Mouse (Mus musculus) liver, postnatal 0 days (tissue): ENCODE measurements around the gene Dnajc5. TPM values are rescaled to one million over a fixed set of nuclear protein-coding genes. Genes with fewer than 3 reads are reported as not detected.

Experiments used
- ATAC-seq: fragments of 200-750 bp; cut with Nextera tagmentation; 2 replicates; pipeline ENCODE4 v1.8.0; 2017; ENCODE audit warnings: mild to moderate bottlenecking, moderate library complexity
- DNase-seq: peaks from one replicate; pipeline ENCODE4 v3.0.0-alpha.2; 2016
- H3K27ac ChIP-seq: fragments of 300-500 bp; sonication (generic); 2 replicates; pipeline ENCODE4 v1.5.1; 2014; ENCODE audit warnings: antibody characterized with exemption, moderate library complexity, mild to moderate bottlenecking, low read depth
- H3K27me3 ChIP-seq: fragments of 300-500 bp; sonication (generic); 2 replicates; pipeline ENCODE4 v1.6.1; 2014; ENCODE audit warnings: low read length, control low read depth, mixed read lengths; ENCODE audit not compliant: insufficient read depth
- H3K36me3 ChIP-seq: fragments of 300-500 bp; sonication (generic); replicated peaks from 2 replicates; pipeline ENCODE4 v1.6.1; 2014; ENCODE audit warnings: mild to moderate bottlenecking, control low read depth, low read length, moderate library complexity, mixed read lengths; ENCODE audit not compliant: insufficient read depth
- H3K4me1 ChIP-seq: fragments of 300-500 bp; sonication (generic); 2 replicates; pipeline ENCODE4 v1.6.1; 2014; ENCODE audit warnings: antibody characterized with exemption, mild to moderate bottlenecking, control low read depth; ENCODE audit not compliant: insufficient read depth
- H3K4me2 ChIP-seq: fragments of 300-500 bp; sonication (generic); 2 replicates; pipeline ENCODE4 v1.6.1; 2014; ENCODE audit warnings: low read depth, mild to moderate bottlenecking, low read length, moderate library complexity, mixed read lengths
- H3K4me3 ChIP-seq: fragments of 300-500 bp; sonication (generic); 2 replicates; pipeline ENCODE4 v1.5.1; 2014; ENCODE audit warnings: low read depth, low read length
- H3K9ac ChIP-seq: fragments of 300-500 bp; sonication (generic); replicated peaks from 2 replicates; pipeline ENCODE4 v1.6.1; 2014; ENCODE audit warnings: mild to moderate bottlenecking, moderate library complexity
- H3K9me3 ChIP-seq: fragments of 300-500 bp; sonication (generic); 2 replicates; pipeline ENCODE4 v1.6.1; 2016; ENCODE audit warnings: mild to moderate bottlenecking, control low read depth, low read length, mixed read lengths
- CTCF ChIP-seq: sonication (generic); IDR thresholded peaks from 2 replicates; pipeline ENCODE4 v1.5.1; 2016; ENCODE audit warnings: antibody characterized with exemption, low read depth
- EP300 ChIP-seq: IDR thresholded peaks from 2 replicates; pipeline ENCODE4 v1.6.1; 2016; ENCODE audit warnings: antibody characterized with exemption, low read depth, mild to moderate bottlenecking
- WGBS: fragments of 180-500 bp; shearing (Covaris S2); extraction: QIAGEN DNeasy Blood & Tissue Kit; methylation state at CpG from one replicate; pipeline ENCODE4 v1.1.7; 2014; ENCODE audit not compliant: insufficient replicate concordance; 5-methylcytosine and 5-hydroxymethylcytosine counted together
- polyA plus RNA-seq: library from polyadenylated mRNA; unstranded; fragments of >200 nt; fragmentation: Nextera tagmentation; extraction: Ambion mirVana; gene quantifications from 2 replicates; pipeline ENCODE4 v1.2.1, GENCODE M21; 2015

Dnajc5 gene
- polyA plus RNA-seq, 1 experiment from 2014 or later: 24.7 TPM

GRCm38 (mm10) chr2:181572921-181573920 is 52.9 kb downstream of the Dnajc5 start:
- ATAC-seq (no peak), DNase-seq (peak; percentile 9)
- H3K36me3 ChIP-seq: peaks cover 25% of the 10 kb centered on the region
- H3K4me3 ChIP-seq: no peak overlapping the region
- H3K9ac ChIP-seq: no peak overlapping the region
- WGBS: 86% methylated on average over 15 of the region's 15 CpGs
- no peaks in the 10 kb centered on the region for H3K9me3 ChIP-seq
- no peak overlapping the region for H3K4me2 ChIP-seq
- TF ChIP-seq CTCF: no peak
- H3K4me1 ChIP-seq: peaks cover 23% of the 10 kb centered on the region
- no peak overlapping the region for H3K27ac ChIP-seq
- no peaks in the 10 kb centered on the region for H3K27me3 ChIP-seq

GRCm38 (mm10) chr2:181573961-181574360 is 53.7 kb downstream of the Dnajc5 start:
- Histone ChIP-seq H3K36me3 (peaks cover 25% of the 10 kb centered on the region), H3K4me1 (peaks cover 27% of the 10 kb centered on the region), H3K9me3 (no peaks in the 10 kb centered on the region), H3K27me3 (no peaks in the 10 kb centered on the region), H3K9ac (no peak overlapping the region), H3K4me3 (no peak overlapping the region), H3K4me2 (no peak overlapping the region), H3K27ac (no peak overlapping the region)
- DNase-seq (peak; percentile 9), ATAC-seq (no peak)
- 78% methylated on average over 9 of the region's 9 CpGs for WGBS
- TF ChIP-seq EP300: no peak
- TF ChIP-seq CTCF: no peak

- Histone ChIP-seq H3K9me3 (no peaks in the 10 kb centered on the region), H3K27ac (no peak overlapping the region), H3K36me3 (peaks cover 24% of the 10 kb centered on the region), H3K4me1 (peaks cover 36% of the 10 kb centered on the region), H3K27me3 (no peaks in the 10 kb centered on the region), H3K4me2 (no peak overlapping the region), H3K9ac (no peak overlapping the region), H3K4me3 (no peak overlapping the region)
- DNase-seq (peak; percentile 8), ATAC-seq (no peak)
- WGBS: 88% methylated on average over 7 of the region's 7 CpGs
- no peak for TF ChIP-seq CTCF
- TF ChIP-seq EP300: no peak
These were observed 54.7 kb downstream of the Dnajc5 start for GRCm38 (mm10) chr2:181574921-181575545.

GRCm38 (mm10) chr2:181576613-181577012 is 56.3 kb downstream of the Dnajc5 start:
- WGBS: 72% methylated on average over 2 of the region's 2 CpGs
- TF ChIP-seq EP300 (no peak), CTCF (no peak)
- H3K4me1 ChIP-seq: peaks cover 39% of the 10 kb centered on the region
- no peaks in the 10 kb centered on the region for H3K9me3 ChIP-seq
- no peak overlapping the region for H3K4me2 ChIP-seq
- H3K4me3 ChIP-seq: no peak overlapping the region
- no peak for ATAC-seq
- no peaks in the 10 kb centered on the region for H3K27me3 ChIP-seq
- H3K27ac ChIP-seq: no peak overlapping the region
- DNase-seq: no peak
- H3K9ac ChIP-seq: no peak overlapping the region
- peaks cover 20% of the 10 kb centered on the region for H3K36me3 ChIP-seq

- Histone ChIP-seq H3K36me3 (peaks cover 16% of the 10 kb centered on the region), H3K9me3 (no peaks in the 10 kb centered on the region), H3K4me3 (no peak overlapping the region), H3K4me1 (peaks cover 41% of the 10 kb centered on the region), H3K27me3 (no peaks in the 10 kb centered on the region), H3K4me2 (no peak overlapping the region), H3K9ac (no peak overlapping the region), H3K27ac (no peak overlapping the region)
- WGBS: 61% methylated on average over 2 of the region's 2 CpGs
- ATAC-seq (no peak), DNase-seq (peak; percentile 12)
- no peak for TF ChIP-seq EP300
These were observed 56.8 kb downstream of the Dnajc5 start for GRCm38 (mm10) chr2:181577126-181577525.

- WGBS: 50% methylated on average over 7 of the region's 7 CpGs
- peak; percentile 65; the same call in 1 of the 2 replicates for TF ChIP-seq EP300
- no peak for TF ChIP-seq CTCF
- H3K36me3 ChIP-seq: peaks cover 9% of the 10 kb centered on the region; the same call in 1 of the 2 replicates
- H3K27ac ChIP-seq: no peak overlapping the region
- H3K4me3 ChIP-seq: no peak overlapping the region
- H3K4me2 ChIP-seq: peak overlapping the region; percentile 34; the same call in 1 of the 2 replicates
- DNase-seq: peak; percentile 13
- H3K27me3 ChIP-seq: no peaks in the 10 kb centered on the region
- 0 out of 2 replicates have a peak overlapping the region, but pooled peaks have one; percentile 21 for H3K9ac ChIP-seq
- peaks cover 48% of the 10 kb centered on the region for H3K4me1 ChIP-seq
- ATAC-seq: no peak
- no peaks in the 10 kb centered on the region for H3K9me3 ChIP-seq
These were observed 57.8 kb downstream of the Dnajc5 start for GRCm38 (mm10) chr2:181577981-181578581.
